Mouse (Mus musculus) CH12.LX (cell line): ENCODE results near the gene Trmt10c. TPM values are rescaled to one million over a fixed set of nuclear protein-coding genes. Genes with fewer than 3 reads are reported as not detected.

Experiments
- DNase-seq: peaks from one replicate; pipeline ENCODE4 v3.0.0-alpha.2; 2013; ENCODE audit errors: extremely low read depth
- H3K27ac ChIP-seq: 2 replicates; pipeline ENCODE4 v1.5.1; 2012; ENCODE audit warnings: low read depth, mild to moderate bottlenecking, control low read depth, moderate library complexity; ENCODE audit not compliant: insufficient read depth
- H3K27me3 ChIP-seq: replicated peaks from 2 replicates; pipeline ENCODE3; 2012; ENCODE audit warnings: inconsistent platforms
- H3K36me3 ChIP-seq, 2 experiments: replicated peaks in 1 of 2; 2 replicates each; pipeline versions ENCODE3 to v1.6.1; 2012; ENCODE audit warnings: inconsistent platforms in 1 of 2, low read length in 1 of 2, mild to moderate bottlenecking in 1 of 2, mixed read lengths in 1 of 2, moderate library complexity in 1 of 2; ENCODE audit not compliant: control insufficient read depth in 1 of 2, insufficient read depth in 1 of 2
- H3K4me1 ChIP-seq, 2 experiments: 2 replicates each; pipeline ENCODE4 v1.6.1; 2012; ENCODE audit warnings: inconsistent platforms in 1 of 2, moderate library complexity in 1 of 2; ENCODE audit not compliant: insufficient read depth in 2 of 2, control insufficient read depth in 1 of 2
- H3K4me2 ChIP-seq: 2 replicates; pipeline ENCODE4 v1.6.1; 2012; ENCODE audit warnings: low read depth, mild to moderate bottlenecking, control low read depth; ENCODE audit not compliant: poor library complexity, insufficient read depth, severe bottlenecking
- H3K4me3 ChIP-seq, 3 experiments: fragments of 150-350 bp in 1 of 3; sonication (generic) in 1 of 3; replicated peaks in 1 of 3; 2 replicates each; pipeline versions ENCODE3 to v1.5.1; 2011 to 2012; ENCODE audit warnings: low read depth in 2 of 3, low read length in 2 of 3, mild to moderate bottlenecking in 2 of 3, moderate library complexity in 2 of 3, control low read depth in 1 of 3, improper control_type of control experiment in 1 of 3, inconsistent platforms in 1 of 3, mixed read lengths in 1 of 3; ENCODE audit not compliant: poor library complexity in 1 of 3
- H3K79me2 ChIP-seq: replicated peaks from 2 replicates; pipeline ENCODE4 v1.6.1; 2012; ENCODE audit warnings: mild to moderate bottlenecking, moderate library complexity; ENCODE audit not compliant: control insufficient read depth, poor library complexity, insufficient read depth, severe bottlenecking; ENCODE audit errors: extremely low read depth
- H3K9ac ChIP-seq: 2 replicates; pipeline ENCODE4 v1.6.1; 2012; ENCODE audit warnings: low read depth, mild to moderate bottlenecking, control low read depth, moderate library complexity; ENCODE audit not compliant: insufficient read depth
- H3K9me3 ChIP-seq: replicated peaks from 2 replicates; pipeline ENCODE3; 2012; ENCODE audit warnings: low read length, inconsistent platforms, mixed read lengths
- BHLHE40 ChIP-seq: IDR thresholded peaks from 2 replicates; pipeline ENCODE4 v1.6.1; 2011; ENCODE audit warnings: mild to moderate bottlenecking, low read depth, low read length, improper control_type of control experiment
- CHD2 ChIP-seq: IDR thresholded peaks from 2 replicates; pipeline ENCODE4 v1.6.1; 2011; ENCODE audit warnings: low read length, improper control_type of control experiment
- CTCF ChIP-seq, 2 experiments: IDR thresholded peaks in 1 of 2; conservative IDR thresholded peaks in 1 of 2; 2 replicates each; pipeline ENCODE4 v1.5.1; 2011 to 2012; ENCODE audit warnings: low read depth in 2 of 2, low read length in 2 of 2, improper control_type of control experiment in 1 of 2, inconsistent platforms in 1 of 2, mild to moderate bottlenecking in 1 of 2, moderate library complexity in 1 of 2
- E2F4 ChIP-seq: IDR thresholded peaks from 2 replicates; pipeline ENCODE4 v1.6.1; 2011; ENCODE audit warnings: low read depth, low read length, improper control_type of control experiment; ENCODE audit not compliant: insufficient replicate concordance
- KAT2A ChIP-seq: IDR thresholded peaks from 2 replicates; pipeline ENCODE4 v1.6.1; 2012; ENCODE audit warnings: low read length, improper control_type of control experiment, inconsistent platforms; ENCODE audit not compliant: insufficient replicate concordance
- MAX ChIP-seq: IDR thresholded peaks from 2 replicates; pipeline ENCODE4 v1.6.1; 2011; ENCODE audit warnings: low read length, improper control_type of control experiment
- MEF2A ChIP-seq: IDR thresholded peaks from 2 replicates; pipeline ENCODE4 v1.6.1; 2014; ENCODE audit warnings: low read depth, mild to moderate bottlenecking, inconsistent platforms, low read length, improper control_type of control experiment, borderline replicate concordance
- MYC ChIP-seq: IDR thresholded peaks from 2 replicates; pipeline ENCODE4 v1.6.1; 2011; ENCODE audit warnings: low read depth, mild to moderate bottlenecking, improper control_type of control experiment, low read length
- NELFE ChIP-seq: IDR thresholded peaks from 2 replicates; pipeline ENCODE4 v1.6.1; 2011; ENCODE audit warnings: low read depth, low read length, improper control_type of control experiment
- POLR2A ChIP-seq: IDR thresholded peaks from 2 replicates; pipeline ENCODE4 v1.6.1; 2011; ENCODE audit warnings: low read depth, mild to moderate bottlenecking, improper control_type of control experiment, low read length
- POLR2AphosphoS2 ChIP-seq: IDR thresholded peaks from 2 replicates; pipeline ENCODE4 v1.6.1; 2011; ENCODE audit warnings: low read depth, low read length, improper control_type of control experiment
- RAD21 ChIP-seq: IDR thresholded peaks from 2 replicates; pipeline ENCODE4 v1.6.1; 2011; ENCODE audit warnings: low read depth, mild to moderate bottlenecking, low read length, improper control_type of control experiment, moderate library complexity
- SMC3 ChIP-seq: IDR thresholded peaks from 2 replicates; pipeline ENCODE4 v1.6.1; 2011; ENCODE audit warnings: low read depth, low read length, improper control_type of control experiment
- TCF12 ChIP-seq: IDR thresholded peaks from 2 replicates; pipeline ENCODE4 v1.6.1; 2014; ENCODE audit warnings: low read depth, mild to moderate bottlenecking, inconsistent platforms, low read length, improper control_type of control experiment
- ZC3H11A ChIP-seq: IDR thresholded peaks from 2 replicates; pipeline ENCODE4 v1.6.1; 2012; ENCODE audit warnings: low read depth, mild to moderate bottlenecking, inconsistent platforms, low read length, improper control_type of control experiment
- ZMIZ1 ChIP-seq: IDR thresholded peaks from 2 replicates; pipeline ENCODE4 v1.6.1; 2012; ENCODE audit warnings: low read depth, mild to moderate bottlenecking, inconsistent platforms, low read length, improper control_type of control experiment
- ZNF384 ChIP-seq: IDR thresholded peaks from 2 replicates; pipeline ENCODE4 v1.6.1; 2012; ENCODE audit warnings: low read depth, low read length, improper control_type of control experiment, inconsistent platforms
- dilution Hi-C: fragments of 300-500 bp; cut with MboI; formaldehyde crosslinking; loops from 2 replicates; pipeline ENCODE4 v1.14.3; 2020; ENCODE audit warnings: low sequenced_read_pairs; ENCODE audit not compliant: extremely low pct_unique_long_range_greater_than_20kb, extremely low pct_ligation_motif_present
- in situ Hi-C: fragments of 300-500 bp; cut with MboI; formaldehyde crosslinking; loops from 3 replicates; pipeline ENCODE4 v1.14.3; 2019; ENCODE audit warnings: low sequenced_read_pairs, low pct_ligation_motif_present, low pct_unique_long_range_greater_than_20kb, mixed read lengths
- polyA plus RNA-seq: library from polyadenylated mRNA; unstranded; fragments of >175 nt; gene quantifications from 2 replicates; pipeline ENCODE4 v1.2.1, GENCODE M21; 2012; ENCODE audit warnings: low read depth; ENCODE audit not compliant: insufficient read length
- total RNA-seq, 2 experiments: library from RNA; depleted of rRNA; stranded (reverse); fragments of 300-350 nt in 1 of 2; fragments of >200 nt in 1 of 2; gene quantifications; 2 replicates each; pipeline ENCODE4 v1.2.3; 2012 to 2014

Gene Trmt10c
- total and polyA plus RNA-seq, 3 experiments: 23.4 to 63.5 (median 26.6) TPM

GRCm38 (mm10) chr16:56038090-56038489, 471 bp upstream of the Trmt10c start:
- Histone ChIP-seq H3K4me1 (peaks cover 4 to 34% of the 10 kb centered on the region in 2 experiments), H3K79me2 (peaks cover 40% of the 10 kb centered on the region), H3K4me3 (peak overlapping the region; percentile 37 to 94 (median 85)), H3K27ac (peak overlapping the region; percentile 35; the same call in 1 of the 2 replicates), H3K4me2 (peak overlapping the region; percentile 91), H3K36me3 (peaks cover 13 to 28% of the 10 kb centered on the region in 2 experiments), H3K9me3 (no peaks in the 10 kb centered on the region), H3K9ac (peak overlapping the region; percentile 94), H3K27me3 (no peaks in the 10 kb centered on the region)
- dilution Hi-C loops (no loop called here), in situ Hi-C loops (no loop called here)
- TF ChIP-seq E2F4 (no peak), TCF12 (no peak), CTCF (conservative IDR thresholded peaks at IDR 0.05 in 1 of 2, IDR thresholded peaks at IDR 0.05 in 1 of 2; ENCODE audit: low read depth in 2 of 2, low read length in 2 of 2) (no peak), BHLHE40 (no peak), ZMIZ1 (no peak), MEF2A (no peak), KAT2A (no peak), NELFE (no peak), POLR2AphosphoS2 (no peak), POLR2A (no peak), CHD2 (no peak), MAX (no peak)
- no peak for DNase-seq

- Histone ChIP-seq H3K9ac (peak overlapping the region; percentile 94), H3K79me2 (peaks cover 44% of the 10 kb centered on the region), H3K9me3 (no peaks in the 10 kb centered on the region), H3K4me1 (peaks cover 9 to 50% of the 10 kb centered on the region in 2 experiments), H3K27ac (no peak overlapping the region), H3K4me2 (peak overlapping the region; percentile 97), H3K4me3 (peak overlapping the region; percentile 85 to 98 (median 94)), H3K27me3 (no peaks in the 10 kb centered on the region), H3K36me3 (peaks cover 19 to 43% of the 10 kb centered on the region in 2 experiments)
- dilution Hi-C loops: no loop called here
- no peak for TF ChIP-seq MYC
- no peak for TF ChIP-seq ZC3H11A
- no peak for TF ChIP-seq ZMIZ1
- no peak for TF ChIP-seq RAD21
- TF ChIP-seq ZNF384: no peak
- no peak for TF ChIP-seq SMC3
- DNase-seq: no peak
- in situ Hi-C loops: no loop called here
These were observed 1.1 kb downstream of the Trmt10c start for GRCm38 (mm10) chr16:56036501-56036900.
